Mouse (Mus musculus): ENCODE results near the gene Slc29a4.

- TF ChIP-seq CTCF (IDR thresholded peaks at IDR 0.05; ENCODE audit: low read depth) (no peak), EP300 (IDR thresholded peaks at IDR 0.05; ENCODE audit: low read depth) (no peak)
Measured at GRCm38 (mm10) chr5:142750173-142750572, 57.9 kb downstream of the Slc29a4 start.

Data from heart, postnatal 0 days (tissue).